Mouse (Mus musculus): ENCODE measurements at regions not wholly inside any gene's neighbourhood (a gene's known extent, or its start where the extent isn't known, plus 50 kb on each side); places are given as distances from the start of the nearest gene placed in this dataset.

DNA sequence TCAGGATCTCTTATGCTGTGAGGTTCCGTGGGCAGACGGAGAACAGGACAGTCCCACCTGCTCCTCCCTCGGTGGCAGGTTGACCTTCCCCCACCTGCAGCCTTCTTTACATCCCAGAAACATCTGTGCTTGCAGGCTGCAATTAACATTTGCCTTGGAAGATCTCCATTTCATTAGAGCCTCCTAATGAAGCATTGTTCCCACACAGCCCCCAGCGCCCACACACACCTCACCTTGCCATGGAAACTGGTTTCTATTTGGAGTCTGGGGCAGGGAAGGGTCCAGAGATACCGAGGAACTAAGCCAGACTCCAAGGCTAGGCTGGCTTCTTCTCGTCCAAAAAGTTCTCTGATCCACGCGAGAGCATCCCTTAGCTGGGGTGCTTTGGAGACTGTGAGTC lies 56.6 kb upstream of the Rpl38 start:
- no peaks in the 10 kb centered on the region for H3K27me3 ChIP-seq (replicated peaks)
- H3K27ac ChIP-seq: no peak overlapping the region
- no peaks in the 10 kb centered on the region for H3K9me3 ChIP-seq (replicated peaks)
- H3K36me3 ChIP-seq: no peaks in the 10 kb centered on the region
- H3K4me3 ChIP-seq: no peak overlapping the region
- no peak for ATAC-seq
- H3K9ac ChIP-seq: no peak overlapping the region
- no peaks in the 10 kb centered on the region for H3K4me1 ChIP-seq
- no peak overlapping the region for H3K4me2 ChIP-seq
- WGBS (ENCODE audit: insufficient replicate concordance): 54% methylated on average over 8 of the region's 8 CpGs

DNA sequence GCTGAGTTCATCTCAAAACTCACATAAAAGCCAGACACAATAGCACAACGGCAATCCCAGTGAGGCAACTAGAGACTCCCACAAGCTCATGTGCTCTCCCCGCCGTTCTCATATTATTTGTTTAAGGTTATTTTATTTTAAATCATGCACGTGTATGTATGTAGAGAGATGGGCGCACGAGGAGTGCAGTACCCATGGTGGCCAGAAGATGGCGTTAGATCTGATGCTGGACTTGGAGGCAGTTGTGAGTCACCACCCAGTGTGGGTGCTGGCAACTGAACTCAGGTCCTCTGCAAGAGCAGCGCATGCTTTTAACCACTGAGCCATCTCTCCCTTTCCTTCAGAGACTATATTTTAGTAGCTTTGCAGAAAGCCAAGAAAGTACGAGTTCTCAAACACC lies 60.3 kb upstream of the Rpl38 start:
- 77% methylated on average over 9 of the region's 9 CpGs for WGBS (ENCODE audit: insufficient replicate concordance)
- no peak overlapping the region for H3K4me3 ChIP-seq

DNA sequence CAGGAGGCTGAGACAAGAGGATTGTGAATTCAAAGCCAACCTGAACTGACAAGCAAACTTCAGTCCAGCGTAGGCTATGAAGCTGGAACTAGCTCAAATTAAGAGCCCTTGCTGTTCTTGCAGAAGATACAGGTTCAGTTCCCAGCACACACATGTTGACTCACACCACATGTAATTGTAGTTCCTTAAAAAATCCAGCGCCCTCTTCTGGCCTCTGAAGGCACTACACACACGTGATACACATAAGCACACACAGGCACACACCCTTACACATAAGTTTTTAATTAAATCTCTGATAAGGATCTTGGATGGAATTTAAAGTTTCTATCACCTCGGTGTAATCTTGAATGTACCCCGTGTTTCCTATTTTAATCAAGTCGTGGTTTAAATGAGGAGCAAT lies 65.2 kb upstream of the Rpl38 start:
- WGBS (ENCODE audit: insufficient replicate concordance): 61% methylated on average over 6 of the region's 6 CpGs

More for the DNA sequence above, 60.3 kb upstream of the Rpl38 start:
- ATAC-seq: no peak
- no peak overlapping the region for H3K4me2 ChIP-seq
- H3K27ac ChIP-seq: no peak overlapping the region
- peaks cover 3% of the 10 kb centered on the region; the same call in 1 of the 2 replicates for H3K9me3 ChIP-seq (replicated peaks)
- no peaks in the 10 kb centered on the region for H3K4me1 ChIP-seq
- no peak overlapping the region for H3K9ac ChIP-seq
- no peaks in the 10 kb centered on the region for H3K36me3 ChIP-seq
- H3K27me3 ChIP-seq (replicated peaks): no peaks in the 10 kb centered on the region

DNA sequence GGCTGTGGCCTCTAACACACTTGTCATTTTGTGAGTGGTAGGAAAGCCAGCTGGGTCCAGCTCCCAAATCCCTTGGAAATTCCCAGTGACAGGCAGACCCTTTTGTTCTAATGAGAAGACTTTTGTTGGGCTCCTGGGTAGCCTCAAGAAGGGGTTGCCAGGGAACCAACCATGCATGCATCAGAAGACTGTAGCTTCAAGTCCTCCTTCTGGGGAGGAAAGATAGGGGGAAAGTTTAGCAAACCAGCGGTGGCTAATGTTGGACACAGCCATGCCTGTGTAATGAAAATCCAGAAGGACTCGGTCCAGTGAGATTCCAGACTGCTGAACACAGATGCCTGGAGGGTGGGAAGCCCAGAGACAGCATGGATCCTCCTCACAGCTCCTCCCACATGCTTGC lies 71.1 kb upstream of the Rpl38 start:
- H3K4me1 ChIP-seq: no peaks in the 10 kb centered on the region
- H3K4me3 ChIP-seq: no peak overlapping the region
- no peak overlapping the region for H3K9ac ChIP-seq
- H3K9me3 ChIP-seq (replicated peaks): no peaks in the 10 kb centered on the region
- ATAC-seq: no peak
- H3K27me3 ChIP-seq (replicated peaks): no peaks in the 10 kb centered on the region
- no peaks in the 10 kb centered on the region for H3K36me3 ChIP-seq
- H3K27ac ChIP-seq: no peak overlapping the region
- no peak overlapping the region for H3K4me2 ChIP-seq
- WGBS (ENCODE audit: insufficient replicate concordance): 62% methylated on average over 2 of the region's 2 CpGs

More for the DNA sequence above, 65.2 kb upstream of the Rpl38 start:
- Histone ChIP-seq H3K36me3 (no peaks in the 10 kb centered on the region), H3K4me3 (no peak overlapping the region), H3K4me1 (no peaks in the 10 kb centered on the region), H3K4me2 (no peak overlapping the region), H3K9ac (no peak overlapping the region), H3K27me3 (replicated peaks) (no peaks in the 10 kb centered on the region), H3K27ac (no peak overlapping the region), H3K9me3 (replicated peaks) (peaks cover 4% of the 10 kb centered on the region; the same call in 1 of the 2 replicates)
- ATAC-seq: no peak

DNA sequence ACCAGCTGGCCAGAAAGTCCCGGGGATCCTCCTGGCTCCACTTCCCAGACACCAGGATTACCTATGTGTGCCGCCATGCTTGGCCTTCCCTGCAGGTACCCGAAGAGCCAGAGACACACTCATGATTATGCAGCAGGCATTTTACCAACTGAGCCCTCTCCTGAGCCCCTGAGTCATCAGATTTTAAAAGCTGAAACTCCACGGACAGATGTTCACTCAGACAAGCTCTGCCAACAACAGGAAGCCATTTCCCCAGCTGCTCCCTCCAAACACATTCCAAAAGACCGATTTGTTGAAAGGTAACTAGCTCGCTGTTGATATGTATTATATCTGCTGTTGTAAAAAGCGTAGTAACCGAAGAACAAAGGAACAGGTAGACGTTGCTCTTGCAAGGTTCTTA lies 75.4 kb upstream of the Rpl38 start:
- Histone ChIP-seq H3K9me3 (replicated peaks) (no peaks in the 10 kb centered on the region), H3K9ac (no peak overlapping the region), H3K4me1 (no peaks in the 10 kb centered on the region), H3K27me3 (replicated peaks) (no peaks in the 10 kb centered on the region), H3K4me2 (no peak overlapping the region), H3K4me3 (no peak overlapping the region), H3K36me3 (no peaks in the 10 kb centered on the region), H3K27ac (no peak overlapping the region)
- 62% methylated on average over 9 of the region's 9 CpGs for WGBS (ENCODE audit: insufficient replicate concordance)
- ATAC-seq: no peak

DNA sequence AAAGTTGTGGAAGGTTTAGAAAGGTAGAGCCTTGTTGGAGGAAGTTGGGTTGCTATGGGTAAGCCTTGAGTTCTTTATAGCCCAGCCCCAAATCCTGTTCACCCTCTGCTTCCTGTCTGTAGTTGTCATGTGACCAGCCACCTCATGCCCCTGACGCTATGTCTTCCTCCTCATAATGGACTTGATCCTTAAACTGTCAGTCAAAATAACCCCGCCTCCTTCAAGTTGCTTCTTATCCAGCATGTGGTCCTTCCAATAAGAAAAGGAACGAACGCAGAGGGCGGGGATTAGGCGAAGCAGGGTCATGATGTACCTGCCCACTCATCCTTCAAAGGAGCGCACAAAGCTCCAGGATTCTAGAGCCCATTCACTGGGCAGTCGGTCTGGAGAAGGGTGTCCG lies 79.8 kb upstream of the Rpl38 start:
- no peaks in the 10 kb centered on the region for H3K9me3 ChIP-seq (replicated peaks)
- H3K9ac ChIP-seq: no peak overlapping the region
- no peak overlapping the region for H3K27ac ChIP-seq
- H3K4me2 ChIP-seq: no peak overlapping the region
- WGBS (ENCODE audit: insufficient replicate concordance): 60% methylated on average over 9 of the region's 9 CpGs
- H3K4me3 ChIP-seq: no peak overlapping the region
- ATAC-seq: no peak
- H3K36me3 ChIP-seq: no peaks in the 10 kb centered on the region
- H3K27me3 ChIP-seq (replicated peaks): no peaks in the 10 kb centered on the region
- H3K4me1 ChIP-seq: no peaks in the 10 kb centered on the region

DNA sequence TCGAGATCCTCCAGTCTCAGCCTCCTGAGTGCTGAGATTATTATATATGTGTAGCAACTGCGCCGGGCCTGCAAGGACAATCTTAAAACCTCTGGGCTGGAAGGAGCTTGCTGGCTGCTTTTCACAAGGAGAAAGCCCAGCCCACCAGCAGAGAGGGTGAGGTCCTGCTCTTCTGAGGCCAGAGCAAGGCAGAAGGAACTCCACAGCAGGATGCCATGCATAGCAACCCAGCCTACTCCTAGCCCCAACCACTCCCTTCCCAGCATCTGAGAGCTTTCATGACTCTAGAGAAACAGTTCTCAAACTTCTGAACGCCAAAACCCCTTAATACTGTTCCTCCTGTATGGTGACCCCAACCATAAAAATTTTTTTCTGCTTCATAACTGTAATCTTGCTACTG lies 80.3 kb upstream of the Rpl38 start:
- H3K4me1 ChIP-seq: no peaks in the 10 kb centered on the region
- no peak for ATAC-seq
- 72% methylated on average over 4 of the region's 4 CpGs for WGBS (ENCODE audit: insufficient replicate concordance)
- no peaks in the 10 kb centered on the region for H3K27me3 ChIP-seq (replicated peaks)
- no peaks in the 10 kb centered on the region for H3K36me3 ChIP-seq
- H3K27ac ChIP-seq: no peak overlapping the region
- no peaks in the 10 kb centered on the region for H3K9me3 ChIP-seq (replicated peaks)
- no peak overlapping the region for H3K4me2 ChIP-seq
- no peak overlapping the region for H3K9ac ChIP-seq
- no peak overlapping the region for H3K4me3 ChIP-seq

DNA sequence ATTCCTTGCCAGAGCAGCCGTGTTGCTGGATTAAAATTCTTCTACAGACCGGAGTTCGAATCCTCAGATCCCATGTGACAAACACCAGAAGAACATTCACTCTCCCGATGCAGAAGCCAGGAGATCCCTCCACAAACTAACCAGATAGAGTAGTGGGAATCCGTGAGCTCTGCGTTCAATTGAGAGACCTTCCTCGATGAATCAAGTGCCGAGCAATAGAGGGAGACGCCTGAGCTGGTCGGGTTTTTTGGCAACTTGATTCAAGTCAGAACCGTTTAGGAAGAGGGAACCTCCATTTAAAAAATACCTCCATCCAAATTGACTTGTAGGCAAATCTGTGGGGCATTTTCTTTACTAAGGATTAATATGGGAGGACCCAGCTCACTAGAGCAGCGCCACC lies 81.9 kb upstream of the Rpl38 start:
- Histone ChIP-seq H3K27me3 (replicated peaks) (no peaks in the 10 kb centered on the region), H3K9me3 (replicated peaks) (no peaks in the 10 kb centered on the region), H3K27ac (no peak overlapping the region), H3K4me2 (no peak overlapping the region), H3K4me3 (no peak overlapping the region), H3K36me3 (no peaks in the 10 kb centered on the region), H3K4me1 (no peaks in the 10 kb centered on the region), H3K9ac (no peak overlapping the region)
- 75% methylated on average over 12 of the region's 12 CpGs for WGBS (ENCODE audit: insufficient replicate concordance)
- ATAC-seq: no peak

DNA sequence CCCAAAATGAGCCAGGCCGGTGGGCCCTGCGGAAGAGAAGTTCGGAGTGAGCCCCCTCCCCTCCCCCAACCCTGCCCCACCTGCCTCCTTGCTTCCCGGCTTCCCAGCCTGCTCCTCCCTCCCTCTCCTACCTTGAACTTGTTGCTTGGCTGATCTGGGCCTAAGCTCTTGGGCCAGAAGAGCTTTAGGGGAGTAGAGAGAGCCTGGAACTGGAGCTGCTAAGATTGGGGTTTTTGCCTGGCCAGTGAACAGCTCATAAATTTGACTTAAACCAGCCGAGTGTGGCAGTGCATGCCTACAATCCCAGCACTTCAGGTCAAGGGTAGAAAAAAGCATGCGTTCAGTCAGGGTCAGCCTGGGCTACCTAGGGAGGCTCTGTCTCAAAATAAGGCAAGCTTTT lies 83.5 kb upstream of the Rpl38 start:
- Histone ChIP-seq H3K9ac (no peak overlapping the region), H3K4me2 (no peak overlapping the region), H3K27me3 (replicated peaks) (no peaks in the 10 kb centered on the region), H3K9me3 (replicated peaks) (no peaks in the 10 kb centered on the region), H3K27ac (no peak overlapping the region), H3K4me3 (no peak overlapping the region), H3K36me3 (no peaks in the 10 kb centered on the region), H3K4me1 (no peaks in the 10 kb centered on the region)
- ATAC-seq: no peak
- WGBS (ENCODE audit: insufficient replicate concordance): 62% methylated on average over 6 of the region's 6 CpGs

DNA sequence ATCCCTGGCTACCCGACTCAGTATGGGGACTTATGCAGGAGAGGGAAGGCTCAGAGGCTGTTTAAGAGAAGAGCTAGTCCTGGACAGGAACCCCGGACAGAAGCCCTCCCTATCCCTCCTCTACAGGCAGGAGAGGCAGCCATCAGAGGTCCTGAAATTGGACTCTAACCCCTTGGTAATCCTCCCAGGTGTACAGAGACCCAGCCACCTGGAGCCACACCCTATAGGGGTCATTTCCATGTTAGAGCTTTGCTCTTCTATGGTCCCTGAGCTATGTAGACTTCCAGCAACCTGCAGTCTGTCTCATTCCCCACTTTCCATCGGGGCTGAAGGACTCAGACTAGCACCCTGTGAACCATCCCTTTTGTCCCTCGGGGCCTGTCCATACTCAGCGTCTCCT lies 84.2 kb upstream of the Rpl38 start:
- H3K9me3 ChIP-seq (replicated peaks): no peaks in the 10 kb centered on the region
- H3K4me1 ChIP-seq: no peaks in the 10 kb centered on the region
- no peak overlapping the region for H3K27ac ChIP-seq
- H3K9ac ChIP-seq: no peak overlapping the region
- H3K4me3 ChIP-seq: no peak overlapping the region
- no peak for ATAC-seq
- no peak overlapping the region for H3K4me2 ChIP-seq
- WGBS (ENCODE audit: insufficient replicate concordance): 69% methylated on average over 5 of the region's 5 CpGs
- H3K36me3 ChIP-seq: no peaks in the 10 kb centered on the region
- H3K27me3 ChIP-seq (replicated peaks): no peaks in the 10 kb centered on the region

DNA sequence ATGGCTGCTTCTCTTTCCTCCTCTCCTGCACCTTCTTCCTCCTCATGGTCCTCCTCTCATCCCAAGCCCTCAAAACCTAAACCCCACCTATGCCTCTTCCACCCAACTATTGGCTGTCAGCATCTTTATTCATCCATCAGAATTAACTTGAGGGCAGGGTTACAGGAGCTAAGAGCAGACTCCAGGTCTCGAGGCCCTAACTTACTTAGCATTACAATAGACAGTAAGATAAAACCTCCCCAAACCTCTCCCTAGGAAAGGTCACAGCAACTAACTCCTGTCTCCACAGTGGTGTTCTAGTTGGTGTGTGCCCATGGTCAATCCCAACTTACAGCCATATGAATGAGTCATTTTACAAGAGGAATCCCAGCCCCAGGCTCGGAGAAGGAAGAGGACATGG lies 88.3 kb upstream of the Rpl38 start:
- WGBS (ENCODE audit: insufficient replicate concordance): 57% methylated on average over 2 of the region's 2 CpGs
- H3K9ac ChIP-seq: no peak overlapping the region
- no peak overlapping the region for H3K4me3 ChIP-seq
- no peaks in the 10 kb centered on the region for H3K36me3 ChIP-seq
- H3K9me3 ChIP-seq (replicated peaks): no peaks in the 10 kb centered on the region; the same call in 1 of the 2 replicates
- ATAC-seq: no peak
- H3K27ac ChIP-seq: no peak overlapping the region
- no peaks in the 10 kb centered on the region for H3K4me1 ChIP-seq
- H3K27me3 ChIP-seq (replicated peaks): no peaks in the 10 kb centered on the region
- no peak overlapping the region for H3K4me2 ChIP-seq

DNA sequence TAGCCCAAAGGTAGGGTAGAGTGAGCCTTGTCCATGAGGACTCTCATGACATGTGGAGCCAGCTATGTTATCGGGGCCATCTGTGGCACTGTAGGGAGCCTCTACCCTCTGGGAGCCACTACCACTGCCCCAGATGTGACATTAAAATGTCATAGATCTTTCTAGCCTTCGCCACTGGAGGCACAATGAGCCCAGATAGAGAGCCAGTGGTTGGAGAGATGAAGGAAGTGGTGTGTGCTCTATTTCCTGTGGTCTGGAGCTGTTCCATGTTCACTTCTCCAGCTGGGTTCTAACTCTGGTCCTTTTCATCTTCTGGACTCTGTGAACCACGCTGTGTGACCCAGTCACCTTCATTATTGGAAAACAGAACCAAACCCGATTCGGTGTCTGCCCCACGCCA lies 89.8 kb upstream of the Rpl38 start:
- Histone ChIP-seq H3K4me3 (no peak overlapping the region), H3K27me3 (replicated peaks) (no peaks in the 10 kb centered on the region), H3K4me1 (no peaks in the 10 kb centered on the region), H3K4me2 (no peak overlapping the region), H3K9me3 (replicated peaks) (no peaks in the 10 kb centered on the region; the same call in 1 of the 2 replicates), H3K27ac (no peak overlapping the region), H3K9ac (no peak overlapping the region), H3K36me3 (no peaks in the 10 kb centered on the region)
- 56% methylated on average over 6 of the region's 6 CpGs for WGBS (ENCODE audit: insufficient replicate concordance)
- no peak for ATAC-seq

DNA sequence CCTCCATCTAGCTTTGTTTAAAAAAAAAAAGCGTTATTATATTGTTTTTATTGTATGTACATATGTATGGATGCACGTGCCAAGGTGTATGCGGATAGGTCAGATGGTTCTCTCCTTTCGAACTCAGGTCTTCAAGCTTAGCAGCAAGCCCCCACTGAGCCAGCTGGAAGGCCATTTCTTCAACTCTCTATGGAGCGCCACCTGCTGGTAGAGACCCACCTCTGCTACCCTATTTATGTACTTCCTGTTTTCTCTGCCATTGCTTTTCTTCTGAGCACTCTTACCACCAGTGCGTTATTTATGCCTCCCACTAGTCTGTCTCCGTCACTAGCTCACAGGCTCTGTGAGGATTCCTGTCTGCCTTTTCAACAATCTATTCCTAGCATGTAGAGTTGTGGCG lies 91.5 kb upstream of the Rpl38 start:
- Histone ChIP-seq H3K9ac (no peak overlapping the region), H3K27ac (no peak overlapping the region), H3K9me3 (replicated peaks) (no peaks in the 10 kb centered on the region; the same call in 1 of the 2 replicates), H3K4me3 (no peak overlapping the region), H3K27me3 (replicated peaks) (peaks cover 2% of the 10 kb centered on the region), H3K4me1 (no peaks in the 10 kb centered on the region), H3K4me2 (no peak overlapping the region), H3K36me3 (no peaks in the 10 kb centered on the region)
- no peak for ATAC-seq
- WGBS (ENCODE audit: insufficient replicate concordance): 64% methylated on average over 8 of the region's 8 CpGs

Data from liver, embryonic 12.5 days (tissue).